Mouse (Mus musculus) bone marrow macrophage, adult 2 months (primary cell): ENCODE results near the gene Cldn15. TPM values are rescaled to one million over a fixed set of nuclear protein-coding genes. Genes with fewer than 3 reads are reported as not detected.

Experiments used
- H3K27ac ChIP-seq: 2 replicates; pipeline ENCODE4 v1.5.1; 2012; ENCODE audit warnings: low read depth, low read length; ENCODE audit not compliant: insufficient read depth
- H3K4me1 ChIP-seq: 2 replicates; pipeline ENCODE4 v1.6.1; 2012; ENCODE audit warnings: low read length; ENCODE audit not compliant: control insufficient read depth, insufficient read depth
- H3K4me3 ChIP-seq: 2 replicates; pipeline ENCODE4 v1.5.1; 2012; ENCODE audit warnings: mild to moderate bottlenecking, low read length, moderate library complexity; ENCODE audit not compliant: insufficient read depth
- CTCF ChIP-seq: IDR thresholded peaks from 2 replicates; pipeline ENCODE4 v1.5.1; 2012; ENCODE audit warnings: low read depth, mild to moderate bottlenecking, low read length, moderate library complexity
- POLR2A ChIP-seq: IDR thresholded peaks from 2 replicates; pipeline ENCODE4 v1.6.1; 2012; ENCODE audit warnings: mild to moderate bottlenecking, low read depth, low read length, borderline replicate concordance
- polyA plus RNA-seq: library from polyadenylated mRNA; stranded (reverse); fragments of >200 nt; gene quantifications from 2 replicates; pipeline ENCODE4 v1.2.4, GENCODE M21; 2012; ENCODE audit not compliant: missing spikeins, insufficient read depth, insufficient read length

Cldn15 gene
- polyA plus RNA-seq, 1 experiment = not detected

- no peak for TF ChIP-seq POLR2A
- peak; percentile 10; the same call in 1 of the 2 replicates for TF ChIP-seq CTCF
- Histone ChIP-seq H3K4me1 (no peaks in the 10 kb centered on the region), H3K27ac (no peak overlapping the region), H3K4me3 (no peak overlapping the region)
Observed at GRCm38 (mm10) chr5:137009988-137010387, 43.6 kb downstream of the Cldn15 start.

GRCm38 (mm10) chr5:137012401-137012950 lies 46.1 kb downstream of the Cldn15 start:
- Histone ChIP-seq H3K4me1 (no peaks in the 10 kb centered on the region), H3K4me3 (no peak overlapping the region), H3K27ac (no peak overlapping the region)
- TF ChIP-seq POLR2A (no peak), CTCF (no peak)

GRCm38 (mm10) chr5:137015913-137016312 lies 49.5 kb downstream of the Cldn15 start:
- TF ChIP-seq CTCF = no peak
- TF ChIP-seq POLR2A = no peak
- Histone ChIP-seq H3K4me1 (no peaks in the 10 kb centered on the region), H3K4me3 (no peak overlapping the region), H3K27ac (no peak overlapping the region)

GRCm38 (mm10) chr5:137024318-137024717 lies 57.9 kb downstream of the Cldn15 start:
- TF ChIP-seq POLR2A (no peak), CTCF (no peak)
- Histone ChIP-seq H3K4me1 (peaks cover 2% of the 10 kb centered on the region), H3K4me3 (no peak overlapping the region), H3K27ac (no peak overlapping the region)

GRCm38 (mm10) chr5:137025132-137025531 lies 58.7 kb downstream of the Cldn15 start:
- Histone ChIP-seq H3K27ac (no peak overlapping the region), H3K4me3 (no peak overlapping the region), H3K4me1 (peaks cover 5% of the 10 kb centered on the region)
- peak; percentile 83 for TF ChIP-seq CTCF
- TF ChIP-seq POLR2A = no peak

Other genes starting within 250 kb of the Cldn15 start
- gene Col26a1, start 83.4 kb upstream of the Cldn15 start, polyA plus RNA-seq = not detected in 2 replicates
- 37.3 and 44.9 TPM in 2 replicates for gene Ift22, start 58.5 kb upstream of the Cldn15 start, polyA plus RNA-seq
- 146 and 149 TPM in 2 replicates for gene Fis1, start 13.3 kb upstream of the Cldn15 start, polyA plus RNA-seq
- 66.4 and 66.7 TPM in 2 replicates for gene Plod3, start 20.4 kb downstream of the Cldn15 start, polyA plus RNA-seq
- gene Znhit1, start 21.4 kb downstream of the Cldn15 start, polyA plus RNA-seq = 75.0 and 82.2 TPM in 2 replicates
- not detected in 2 replicates for gene Vgf, start 59.8 kb downstream of the Cldn15 start, polyA plus RNA-seq
- 92.4 and 96.8 TPM in 2 replicates for gene Ap1s1, start 79.5 kb downstream of the Cldn15 start, polyA plus RNA-seq
- gene Serpine1, start 105.7 kb downstream of the Cldn15 start, polyA plus RNA-seq = 9.7 and 10.6 TPM in 2 replicates
- gene Trim56, start 149.6 kb downstream of the Cldn15 start, polyA plus RNA-seq = 14.9 and 18.9 TPM in 2 replicates
- not detected in 2 replicates for gene Muc3, start 182.7 kb downstream of the Cldn15 start, polyA plus RNA-seq
- gene Muc3a, start 245.8 kb downstream of the Cldn15 start, polyA plus RNA-seq = not detected in 2 replicates